Mouse (Mus musculus): ENCODE measurements around the gene Ccndbp1.
"Not testable (repeated sequence)": the region's sequence is repeated elsewhere in the genome, so short reads cannot be mapped to it uniquely, and the experiment has no call there.

The Ccndbp1 gene

DNA sequence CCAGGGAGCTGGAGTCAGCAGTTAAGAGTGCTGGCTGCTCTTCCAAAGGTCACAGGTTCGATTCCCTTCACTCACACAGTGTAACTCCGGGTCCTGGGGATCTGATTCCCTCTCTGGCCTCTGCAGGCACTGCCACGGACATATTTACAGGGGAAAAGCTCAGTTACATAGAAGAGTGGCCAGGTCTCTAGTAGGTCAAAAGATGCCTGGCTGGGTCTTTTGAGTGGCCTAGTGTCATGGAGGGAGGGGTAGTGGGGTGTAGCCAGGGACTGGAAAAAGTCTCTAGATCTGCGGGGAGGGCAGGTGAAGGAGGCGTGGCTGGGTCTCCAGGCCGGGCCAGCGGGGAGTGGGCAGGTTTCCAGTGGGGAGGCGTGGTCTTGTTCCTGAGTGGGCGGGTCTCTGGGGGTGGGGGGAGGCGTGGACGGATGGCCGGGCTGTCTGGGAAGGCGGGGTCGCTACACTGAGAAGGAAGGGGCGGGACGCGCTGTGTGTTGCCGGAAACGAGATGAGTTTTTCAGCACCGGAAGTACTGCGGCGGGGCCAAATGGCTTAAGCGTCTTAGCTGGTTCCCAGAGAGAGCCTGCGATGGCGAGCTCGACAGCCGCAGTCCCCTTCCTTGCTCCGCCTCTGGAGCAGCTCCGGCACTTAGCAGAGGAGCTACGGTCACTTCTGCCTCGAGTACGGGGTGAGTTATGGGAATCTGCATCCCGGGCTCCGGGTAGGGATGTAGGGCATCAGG lies at the start of gene Ccndbp1:
Gene Ccndbp1, plus strand, starts transcription at position 479 of the 739 bp plus-strand sequence.
- DNase-seq (ENCODE audit: extremely low read depth, insufficient read length, low spot score) = peak; percentile 90

DNA sequence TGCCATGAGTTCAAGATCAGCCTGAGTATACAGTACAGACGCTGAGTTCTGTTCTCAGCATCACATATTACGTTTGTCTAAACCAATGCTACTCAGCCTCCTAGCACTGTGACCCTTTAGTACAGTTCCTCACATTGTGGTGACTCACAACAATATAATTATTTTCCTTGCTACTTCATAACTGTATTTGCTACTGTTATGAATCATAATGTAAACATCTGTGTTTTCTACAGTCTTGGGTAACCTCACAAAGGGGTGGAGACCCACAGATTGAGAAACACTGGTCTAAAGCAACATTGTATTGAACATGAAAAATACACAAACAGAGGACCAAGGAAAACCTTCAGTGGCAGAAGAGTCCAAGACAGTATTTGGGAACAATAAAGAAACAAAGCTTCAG lies 48.8 kb upstream of the Ccndbp1 start:
- no peak for DNase-seq (ENCODE audit: extremely low read depth, insufficient read length, low spot score)

GRCm38 (mm10) chr2:120959827-120960226 lies 48.4 kb upstream of the Ccndbp1 start:
- DNase-seq (ENCODE audit: extremely low read depth, insufficient read length, low spot score) = no peak

DNA sequence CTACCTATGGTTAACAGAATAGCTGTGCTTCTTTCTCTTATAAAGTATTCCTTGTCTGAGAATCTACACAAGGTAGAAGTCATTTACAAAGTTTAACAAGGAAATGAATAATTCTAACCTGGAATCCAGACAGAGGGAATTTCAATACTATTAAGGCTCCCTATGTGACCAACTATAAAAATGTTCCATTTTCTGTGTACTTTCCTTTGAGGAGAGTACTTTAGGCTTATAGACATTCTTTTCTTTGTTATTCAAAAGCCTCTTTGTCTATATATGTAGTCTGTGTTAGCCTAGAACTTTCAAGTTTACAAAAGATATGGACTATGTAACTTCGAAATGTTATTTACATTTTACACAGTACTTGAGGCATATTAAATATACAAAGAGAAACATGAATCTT lies 47.9 kb upstream of the Ccndbp1 start:
- DNase-seq (ENCODE audit: extremely low read depth, insufficient read length, low spot score) = no peak

- DNase-seq (ENCODE audit: extremely low read depth, insufficient read length, low spot score) = no peak
Observed at GRCm38 (mm10) chr2:120963110-120963509, 45.1 kb upstream of the Ccndbp1 start.

DNA sequence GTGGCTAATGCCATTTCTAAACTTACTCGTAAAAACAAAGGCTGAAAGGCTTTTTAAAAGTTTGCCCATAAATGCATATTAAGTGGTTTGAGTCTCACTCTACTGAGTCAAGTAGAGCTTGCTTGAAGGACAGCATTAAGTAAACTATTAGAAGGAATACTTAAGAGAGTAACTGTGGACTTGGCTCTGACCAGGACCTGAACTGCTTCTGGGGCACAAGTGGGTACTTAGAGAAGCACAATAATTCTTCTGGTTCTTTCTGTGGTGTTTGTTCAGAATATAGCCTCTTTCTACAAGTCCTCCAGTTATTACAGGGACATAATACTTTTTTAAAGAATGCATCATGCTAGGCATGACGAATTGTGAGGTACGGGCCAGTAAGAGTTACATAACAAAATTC lies 42.7 kb upstream of the Ccndbp1 start:
- DNase-seq (ENCODE audit: extremely low read depth, insufficient read length, low spot score) = no peak

GRCm38 (mm10) chr2:120970045-120970539 lies 38.1 kb upstream of the Ccndbp1 start:
- DNase-seq (ENCODE audit: extremely low read depth, insufficient read length, low spot score) = no peak

DNA sequence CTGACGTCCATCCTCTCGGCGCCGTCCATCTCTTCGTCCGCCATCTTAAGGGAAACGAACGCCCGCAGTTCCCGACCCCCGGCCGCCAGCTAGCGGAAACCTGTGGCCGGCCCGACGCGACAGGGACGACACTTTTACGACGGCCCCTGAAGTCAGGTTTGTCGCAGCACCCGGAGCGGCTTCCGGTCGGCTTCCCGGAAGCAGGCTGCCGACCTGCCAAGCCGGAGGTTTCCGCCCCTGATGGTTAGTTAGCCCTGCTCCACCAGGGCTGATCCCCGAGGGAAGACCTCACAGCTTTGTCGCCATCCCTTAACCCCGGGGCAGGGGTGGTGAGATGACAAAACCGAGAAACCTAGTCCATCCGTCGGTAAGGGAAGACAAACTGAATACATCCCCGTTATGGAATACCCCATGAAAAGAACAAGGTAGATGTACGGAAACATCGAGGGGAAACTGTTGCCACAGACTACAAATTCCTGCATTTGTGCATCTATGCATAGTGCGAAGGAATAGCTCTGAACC lies 37.6 kb upstream of the Ccndbp1 start, which contains the start of gene Ubr1:
Gene Ubr1, minus strand, starts transcription at position 157 of the 522 bp plus-strand sequence.
- peak; percentile 90 for DNase-seq (ENCODE audit: extremely low read depth, insufficient read length, low spot score)

DNA sequence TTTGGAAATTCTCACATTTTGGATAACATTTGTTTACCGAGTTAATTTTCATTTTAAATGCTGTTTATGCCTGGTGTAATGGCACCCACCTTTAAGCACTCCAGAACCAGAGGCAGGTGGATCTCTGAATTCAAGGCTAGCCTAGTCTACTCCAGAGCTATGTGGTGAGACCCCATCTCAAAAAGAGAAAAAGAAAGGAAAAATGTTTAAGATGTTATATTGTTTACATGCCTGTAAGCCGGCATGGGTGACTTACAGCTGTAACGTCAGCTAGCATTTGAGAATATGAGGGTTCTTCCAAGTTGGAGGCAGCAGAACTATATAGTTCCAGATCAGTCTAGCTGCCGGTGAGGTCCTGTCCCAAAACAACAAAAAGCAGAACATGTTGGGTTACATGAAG lies 36.4 kb upstream of the Ccndbp1 start:
- no peak for DNase-seq (ENCODE audit: extremely low read depth, insufficient read length, low spot score)

- DNase-seq (ENCODE audit: extremely low read depth, insufficient read length, low spot score) = not testable (repeated sequence)
Observed at GRCm38 (mm10) chr2:120972257-120972656, 35.9 kb upstream of the Ccndbp1 start.

GRCm38 (mm10) chr2:120972964-120973363 lies 35.2 kb upstream of the Ccndbp1 start:
- no peak for DNase-seq (ENCODE audit: extremely low read depth, insufficient read length, low spot score)

DNA sequence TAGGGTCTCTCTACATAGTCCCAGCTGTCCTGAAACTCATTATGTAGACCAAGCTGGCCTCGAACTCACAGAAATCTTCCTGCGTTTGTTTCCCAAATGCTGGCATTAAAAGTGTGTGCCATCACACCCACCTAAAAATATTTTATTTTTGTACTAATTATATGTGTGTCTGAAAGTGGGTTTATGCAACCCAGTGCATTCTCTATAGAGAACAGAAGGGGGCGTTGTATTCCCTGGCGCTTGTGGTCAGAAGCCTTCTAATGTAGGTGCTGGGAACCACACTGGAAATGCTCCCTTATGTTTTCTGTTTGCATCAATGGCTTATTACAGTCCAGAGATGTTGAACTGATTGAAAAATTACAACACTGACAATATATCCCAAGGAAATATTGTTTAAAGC lies 31.9 kb upstream of the Ccndbp1 start:
- peak; percentile 18 for DNase-seq (ENCODE audit: extremely low read depth, insufficient read length, low spot score)

GRCm38 (mm10) chr2:120976990-120977925 lies 30.9 kb upstream of the Ccndbp1 start, which contains the start of gene Tmem62:
Gene Tmem62 (plus strand): TSS chr2:120977017.
- peak; percentile 86 for DNase-seq (ENCODE audit: extremely low read depth, insufficient read length, low spot score)

DNA sequence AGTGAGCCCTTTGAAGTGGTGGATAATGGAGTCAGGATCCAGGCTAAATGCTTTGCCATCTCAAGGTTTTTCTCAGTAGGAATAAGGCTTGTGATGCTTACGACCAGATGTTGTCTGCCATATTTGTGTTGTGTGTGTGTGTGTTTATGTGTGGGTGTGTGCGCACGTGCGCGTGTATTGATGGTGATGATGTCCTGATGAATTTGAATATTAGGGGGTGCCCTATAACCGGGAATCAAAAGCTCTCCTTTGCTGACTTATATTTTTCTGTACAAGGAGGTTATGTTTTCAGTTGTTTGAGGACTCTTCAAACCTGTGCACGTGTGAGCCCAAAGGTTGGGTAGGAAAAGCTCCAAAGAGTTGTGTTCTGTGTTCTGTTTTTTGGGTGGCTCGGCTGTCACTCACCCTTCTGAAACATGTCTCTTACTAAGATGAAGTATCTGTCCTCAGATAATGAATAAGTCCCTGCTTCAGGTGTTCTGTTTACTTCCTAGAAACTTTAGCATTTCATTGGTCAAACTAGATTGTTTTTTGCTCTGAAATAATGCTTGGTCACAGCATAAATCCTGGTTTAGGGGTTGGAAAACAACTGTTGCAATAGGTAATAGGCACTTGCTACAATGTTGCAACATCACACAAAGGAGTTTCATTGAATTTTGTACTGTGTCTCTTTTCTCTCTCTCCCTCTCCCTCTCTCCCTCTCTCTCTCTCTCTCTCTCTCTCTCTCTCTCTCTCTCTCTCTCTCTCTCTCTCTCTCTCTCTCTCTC lies 30.1 kb upstream of the Ccndbp1 start:
- DNase-seq (ENCODE audit: extremely low read depth, insufficient read length, low spot score) = no peak

- DNase-seq (ENCODE audit: extremely low read depth, insufficient read length, low spot score) = peak; percentile 37
Observed at GRCm38 (mm10) chr2:120978693-120979037, 29.5 kb upstream of the Ccndbp1 start.

GRCm38 (mm10) chr2:120979819-120980218 lies 28.4 kb upstream of the Ccndbp1 start:
- peak; percentile 63 for DNase-seq (ENCODE audit: extremely low read depth, insufficient read length, low spot score)

DNA sequence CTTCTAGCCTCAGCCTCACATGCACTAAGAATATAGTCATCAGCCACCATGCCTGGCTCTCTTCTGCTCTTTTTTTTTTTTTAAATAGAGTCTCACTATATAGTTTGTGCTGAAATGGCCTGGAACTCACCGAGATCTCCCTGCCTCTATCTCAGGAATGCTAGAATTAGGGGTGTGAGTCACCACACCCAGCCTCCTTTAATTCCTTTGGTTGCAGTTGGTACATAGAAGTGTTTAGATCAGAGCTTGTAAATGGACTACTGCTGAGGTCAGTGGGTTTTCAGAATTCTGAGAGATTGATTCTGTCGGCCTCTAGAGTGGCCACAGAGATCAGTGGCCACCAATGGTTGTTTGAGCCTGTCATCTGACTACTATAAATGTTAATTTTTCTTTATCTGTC lies 27.3 kb upstream of the Ccndbp1 start:
- peak; percentile 56 for DNase-seq (ENCODE audit: extremely low read depth, insufficient read length, low spot score)

DNA sequence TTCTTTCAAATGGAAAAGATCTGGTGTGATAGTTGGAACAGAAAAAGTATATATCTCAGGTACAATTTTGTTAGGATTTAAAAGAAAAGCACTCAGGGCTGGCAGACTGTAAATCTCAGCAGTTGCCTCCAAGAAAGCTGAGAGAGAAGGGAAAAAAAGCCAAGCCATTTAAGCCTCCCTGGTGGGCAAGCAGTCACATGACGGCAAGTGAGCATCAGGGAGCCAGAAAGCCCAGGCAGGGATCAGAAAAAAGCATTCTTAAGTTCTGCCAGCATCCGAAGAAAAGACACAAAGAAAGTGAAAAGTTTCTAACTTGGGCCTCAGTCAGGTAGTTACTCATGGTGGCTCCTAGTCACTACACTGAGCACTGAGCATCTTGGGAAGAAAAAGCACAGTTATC lies 24.6 kb upstream of the Ccndbp1 start:
- DNase-seq (ENCODE audit: extremely low read depth, insufficient read length, low spot score) = no peak

GRCm38 (mm10) chr2:120985241-120985640 lies 23.0 kb upstream of the Ccndbp1 start:
- DNase-seq (ENCODE audit: extremely low read depth, insufficient read length, low spot score) = no peak

DNA sequence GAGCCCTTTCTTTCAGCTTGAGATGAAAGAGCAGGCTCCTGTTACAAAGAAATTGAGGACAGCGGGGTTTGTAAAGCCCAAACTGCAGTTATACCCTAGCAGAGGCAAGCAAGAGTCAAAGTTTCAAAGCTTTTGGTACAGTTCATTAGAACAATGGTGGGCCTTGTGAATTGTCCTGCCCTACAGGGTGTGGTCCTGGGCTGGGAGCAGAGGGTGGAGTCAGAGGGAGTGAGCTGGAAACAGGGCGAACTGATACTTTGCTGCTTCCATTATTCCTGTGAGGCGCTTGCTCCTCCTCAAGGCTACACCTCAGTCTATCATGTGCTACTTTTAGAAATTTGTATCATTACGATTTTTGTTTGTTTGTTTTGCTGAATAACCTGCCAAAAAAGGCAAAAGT lies 17.0 kb upstream of the Ccndbp1 start:
- DNase-seq (ENCODE audit: extremely low read depth, insufficient read length, low spot score) = no peak

Measured in 3134 (cell line).